Mouse (Mus musculus) lung, postnatal 10 days (tissue): ENCODE measurements at regions not wholly inside any gene's neighbourhood (a gene's known extent, or its start where the extent isn't known, plus 50 kb on each side); places are given as distances from the start of the nearest gene placed in this dataset.

Source experiments
- DNase-seq: peaks from one replicate; pipeline ENCODE4 v3.0.0; 2021

GRCm38 (mm10) chr8:92732229-92732628 is 58.1 kb downstream of the Irx6 start:
- DNase-seq = no peak

- no peak for DNase-seq
These were observed 61.6 kb downstream of the Irx6 start for GRCm38 (mm10) chr8:92735646-92736045.

- DNase-seq = no peak
These were observed 64.0 kb downstream of the Irx6 start for GRCm38 (mm10) chr8:92738080-92738479.

- DNase-seq = no peak
These were observed 66.3 kb downstream of the Irx6 start for GRCm38 (mm10) chr8:92740286-92740808.

- DNase-seq = no peak
These were observed 67.7 kb downstream of the Irx6 start for GRCm38 (mm10) chr8:92741836-92742235.

- no peak for DNase-seq
These were observed 69.0 kb downstream of the Irx6 start for GRCm38 (mm10) chr8:92743108-92743507.

- DNase-seq = no peak
These were observed 73.0 kb downstream of the Irx6 start for GRCm38 (mm10) chr8:92747086-92747485.

GRCm38 (mm10) chr8:92747951-92748350 is 73.9 kb downstream of the Irx6 start:
- DNase-seq = no peak

GRCm38 (mm10) chr8:92759848-92760247 is 67.2 kb upstream of the Mmp2 start:
- DNase-seq = no peak

GRCm38 (mm10) chr8:92760933-92761332 is 66.2 kb upstream of the Mmp2 start:
- no peak for DNase-seq

- no peak for DNase-seq
These were observed 65.0 kb upstream of the Mmp2 start for GRCm38 (mm10) chr8:92761959-92762600.

- DNase-seq = peak; percentile 25
These were observed 55.0 kb upstream of the Mmp2 start for GRCm38 (mm10) chr8:92771856-92772650.

GRCm38 (mm10) chr8:92772826-92773225 is 54.3 kb upstream of the Mmp2 start:
- DNase-seq = no peak

GRCm38 (mm10) chr8:92775186-92775585 is 51.9 kb upstream of the Mmp2 start:
- no peak for DNase-seq

GRCm38 (mm10) chr8:92777106-92777505 is 50.0 kb upstream of the Mmp2 start:
- DNase-seq = no peak
